Mouse (Mus musculus) heart, postnatal 25 days (tissue): ENCODE measurements at regions not wholly inside any gene's neighbourhood (a gene's known extent, or its start where the extent isn't known, plus 50 kb on each side); places are given as distances from the start of the nearest gene placed in this dataset.
"Not testable (repeated sequence)": the region's sequence is repeated elsewhere in the genome, so short reads cannot be mapped to it uniquely, and the experiment has no call there.

Experiments used
- DNase-seq: peaks from one replicate; pipeline ENCODE4 v3.0.0; 2022; ENCODE audit warnings: low spot score
- intact Hi-C: fragments of 180-260 bp; cut with DNase I; formaldehyde crosslinking; loops from one replicate; pipeline ENCODE4 v1.15.1; 2025

- intact Hi-C loops, DNase-seq: not testable (repeated sequence)
Measured at GRCm38 (mm10) chr15:43782126-43782632, 3648.0 kb downstream of the 9330182O14Rik start.

GRCm38 (mm10) chr15:43784171-43784570 lies 3650.0 kb downstream of the 9330182O14Rik start:
- no peak for DNase-seq
- intact Hi-C loops = no loop called here

- intact Hi-C loops = no loop called here
- DNase-seq = no peak
Measured at GRCm38 (mm10) chr15:43803342-43803741, 3669.2 kb downstream of the 9330182O14Rik start.
